Mouse (Mus musculus) embryonic facial prominence, embryonic 14.5 days (tissue): ENCODE data around the gene Pla2g1b. TPM values are rescaled to one million over a fixed set of nuclear protein-coding genes. Genes with fewer than 3 reads are reported as not detected.
"Not testable (repeated sequence)": the region's sequence is repeated elsewhere in the genome, so short reads cannot be mapped to it uniquely, and the experiment has no call there.

ENCODE experiments used
- ATAC-seq: fragments of 200-750 bp; cut with Nextera tagmentation; 2 replicates; pipeline ENCODE4 v1.8.0; 2017; ENCODE audit warnings: low read depth, moderate number of reproducible peaks, moderate TSS enrichment
- DNase-seq: peaks from one replicate; pipeline ENCODE4 v3.0.0-alpha.2; 2015; ENCODE audit warnings: low spot score
- H3K27ac ChIP-seq: fragments of 300-500 bp; sonication (generic); replicated peaks from 2 replicates; pipeline ENCODE4 v1.5.1; 2014; ENCODE audit warnings: low read depth, mild to moderate bottlenecking, low read length, moderate library complexity
- H3K27me3 ChIP-seq: fragments of 300-500 bp; sonication (generic); replicated peaks from 2 replicates; pipeline ENCODE4 v1.6.1; 2014; ENCODE audit warnings: low read length; ENCODE audit not compliant: control insufficient read depth, insufficient read depth
- H3K36me3 ChIP-seq: fragments of 300-500 bp; sonication (generic); 2 replicates; pipeline ENCODE4 v1.6.1; 2014; ENCODE audit warnings: low read length, mixed read lengths; ENCODE audit not compliant: control insufficient read depth, insufficient read depth
- H3K4me1 ChIP-seq: fragments of 300-500 bp; sonication (generic); 2 replicates; pipeline ENCODE4 v1.6.1; 2014; ENCODE audit warnings: antibody characterized with exemption, low read length; ENCODE audit not compliant: control insufficient read depth, insufficient read depth
- H3K4me2 ChIP-seq: fragments of 300-500 bp; sonication (generic); 2 replicates; pipeline ENCODE4 v1.6.1; 2014; ENCODE audit warnings: low read depth, mild to moderate bottlenecking, low read length, moderate library complexity, mixed read lengths
- H3K4me3 ChIP-seq: fragments of 300-500 bp; sonication (generic); 2 replicates; pipeline ENCODE4 v1.5.1; 2014; ENCODE audit warnings: low read depth, mild to moderate bottlenecking, low read length
- H3K9ac ChIP-seq: fragments of 300-500 bp; sonication (generic); 2 replicates; pipeline ENCODE4 v1.6.1; 2014; ENCODE audit warnings: low read depth, mild to moderate bottlenecking, low read length, moderate library complexity, mixed read lengths
- H3K9me3 ChIP-seq: fragments of 300-500 bp; sonication (generic); 2 replicates; pipeline ENCODE4 v1.6.1; 2016; ENCODE audit warnings: low read length; ENCODE audit not compliant: control insufficient read depth
- WGBS: fragments of 180-500 bp; shearing (Covaris S2); extraction: QIAGEN DNeasy Blood & Tissue Kit; methylation state at CpG from one replicate; pipeline ENCODE4 v1.1.7; 2014; 5-methylcytosine and 5-hydroxymethylcytosine counted together
- polyA plus RNA-seq: library from polyadenylated mRNA; unstranded; fragments of >200 nt; fragmentation: Nextera tagmentation; extraction: Ambion mirVana; gene quantifications from 2 replicates; pipeline ENCODE4 v1.2.1, GENCODE M21; 2014

Pla2g1b gene
- polyA plus RNA-seq, 1 experiment from 2014 or later, result not detected

DNA sequence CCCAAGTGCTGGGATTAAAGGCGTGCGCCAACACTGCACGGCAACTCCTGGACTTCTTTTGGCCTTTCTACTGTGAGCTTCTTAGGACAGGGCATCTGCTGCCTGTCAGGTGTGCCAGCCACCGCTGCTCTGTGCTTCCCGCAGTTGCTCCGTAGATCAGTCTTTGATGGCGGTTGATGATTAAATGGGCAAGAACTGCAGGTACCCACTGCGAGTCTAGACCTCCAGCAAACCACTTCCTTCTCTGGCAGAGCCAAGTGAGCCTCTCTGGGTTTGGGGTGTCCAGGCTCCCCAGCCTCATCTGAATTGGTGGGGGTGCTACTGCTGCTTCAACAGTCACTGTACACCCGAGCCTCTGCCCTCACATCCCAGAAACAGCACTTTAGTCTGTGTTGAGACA lies 51.4 kb downstream of the Pla2g1b start:
- H3K4me2 ChIP-seq, result no peak overlapping the region
- H3K9me3 ChIP-seq, result no peaks in the 10 kb centered on the region
- DNase-seq (no peak), ATAC-seq (no peak)
- H3K27ac ChIP-seq, result no peak overlapping the region
- H3K9ac ChIP-seq, result no peak overlapping the region
- no peaks in the 10 kb centered on the region for H3K36me3 ChIP-seq
- no peaks in the 10 kb centered on the region for H3K27me3 ChIP-seq
- WGBS, result 89% methylated on average over 9 of the region's 9 CpGs
- H3K4me1 ChIP-seq, result peaks cover 20% of the 10 kb centered on the region
- H3K4me3 ChIP-seq, result no peak overlapping the region

DNA sequence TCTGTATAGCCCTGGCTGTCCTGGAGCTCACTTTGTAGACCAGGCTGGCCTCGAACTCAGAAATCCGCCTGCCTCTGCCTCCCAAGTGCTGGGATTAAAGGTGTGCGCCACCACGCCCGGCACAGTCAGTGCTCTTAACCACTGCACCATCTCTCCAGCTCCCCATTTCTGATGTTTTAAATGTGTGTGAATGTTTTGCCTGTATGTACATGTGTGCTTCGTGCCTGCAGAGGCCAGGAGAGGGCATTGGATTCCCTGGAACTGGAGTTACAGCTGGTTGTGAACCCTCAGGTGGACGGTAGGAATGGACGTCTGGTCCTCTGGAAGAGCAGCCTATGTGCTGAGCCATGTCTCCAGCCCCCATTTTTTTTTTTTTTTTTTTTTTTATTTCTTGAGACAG lies 52.2 kb downstream of the Pla2g1b start:
- not testable (repeated sequence) for H3K27ac ChIP-seq, H3K27me3 ChIP-seq, H3K4me3 ChIP-seq, DNase-seq, H3K36me3 ChIP-seq, H3K9ac ChIP-seq, H3K9me3 ChIP-seq, H3K4me2 ChIP-seq, ATAC-seq
- WGBS, result 96% methylated on average over 6 of the region's 8 CpGs
- H3K4me1 ChIP-seq, result peaks cover 25% of the 10 kb centered on the region

GRCm38 (mm10) chr5:115520325-115520869 lies 54.3 kb downstream of the Pla2g1b start:
- H3K4me3 ChIP-seq, result no peak overlapping the region
- H3K36me3 ChIP-seq, result no peaks in the 10 kb centered on the region
- DNase-seq (no peak), ATAC-seq (no peak)
- H3K27ac ChIP-seq, result 0 out of 2 replicates have a peak overlapping the region, but pooled peaks have one; percentile 28
- no peak overlapping the region for H3K4me2 ChIP-seq
- no peaks in the 10 kb centered on the region for H3K27me3 ChIP-seq
- no peaks in the 10 kb centered on the region for H3K9me3 ChIP-seq
- peaks cover 28% of the 10 kb centered on the region for H3K4me1 ChIP-seq
- no peak overlapping the region for H3K9ac ChIP-seq
- WGBS, result 56% methylated on average over 20 of the region's 21 CpGs

DNA sequence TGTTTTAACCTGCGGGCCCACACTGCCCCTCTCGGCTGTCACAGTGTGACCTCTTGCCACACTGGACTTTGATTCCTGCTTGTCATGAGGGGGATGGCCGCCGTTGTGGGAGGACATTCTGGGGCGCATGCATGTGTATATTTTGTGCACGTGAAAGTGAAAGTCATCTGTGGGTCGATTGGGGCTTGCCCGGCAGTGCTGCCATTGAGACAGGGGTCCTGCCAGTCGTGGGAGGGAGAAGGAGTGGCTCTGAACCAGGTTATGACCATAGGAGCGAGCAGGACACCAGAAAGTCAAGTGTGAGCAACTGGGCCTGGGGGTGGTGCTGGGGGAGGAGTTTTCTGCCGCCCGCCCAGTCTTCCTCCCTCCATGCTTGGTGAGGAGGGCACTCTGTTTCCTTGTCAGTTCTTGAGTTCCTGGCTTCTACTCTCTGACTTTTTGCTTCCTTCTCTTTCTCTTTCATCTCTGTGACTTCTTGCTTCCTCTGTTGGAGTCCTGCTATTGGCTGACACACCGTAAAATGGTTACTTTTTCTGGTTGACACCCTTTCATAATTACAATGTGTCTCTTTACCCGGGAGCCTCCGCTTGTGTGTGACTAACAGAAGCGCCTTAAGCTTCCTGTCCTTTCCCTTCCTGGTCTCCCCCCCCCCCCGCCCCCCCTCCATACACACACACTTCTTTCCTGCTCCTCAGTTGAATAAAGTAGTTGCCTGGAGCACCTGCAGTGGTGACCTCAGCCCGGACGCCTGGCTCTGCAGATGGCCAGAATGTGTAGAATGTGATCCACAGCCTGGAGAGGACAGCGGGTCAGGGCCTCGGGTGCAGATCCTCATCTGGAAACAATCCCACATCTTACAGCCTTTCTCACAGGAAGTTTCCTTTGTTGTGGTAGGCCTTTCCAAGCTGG lies 55.7 kb downstream of the Pla2g1b start:
- no peaks in the 10 kb centered on the region for H3K36me3 ChIP-seq
- H3K4me1 ChIP-seq, result peaks cover 35% of the 10 kb centered on the region
- DNase-seq (peak; percentile 60), ATAC-seq (no peak)
- no peak overlapping the region for H3K4me3 ChIP-seq
- H3K27ac ChIP-seq, result peak overlapping the region; percentile 68
- H3K4me2 ChIP-seq, result no peak overlapping the region; the same call in 1 of the 2 replicates
- 43% methylated on average over 19 of the region's 21 CpGs for WGBS
- no peaks in the 10 kb centered on the region for H3K27me3 ChIP-seq
- no peaks in the 10 kb centered on the region for H3K9me3 ChIP-seq
- no peak overlapping the region for H3K9ac ChIP-seq

DNA sequence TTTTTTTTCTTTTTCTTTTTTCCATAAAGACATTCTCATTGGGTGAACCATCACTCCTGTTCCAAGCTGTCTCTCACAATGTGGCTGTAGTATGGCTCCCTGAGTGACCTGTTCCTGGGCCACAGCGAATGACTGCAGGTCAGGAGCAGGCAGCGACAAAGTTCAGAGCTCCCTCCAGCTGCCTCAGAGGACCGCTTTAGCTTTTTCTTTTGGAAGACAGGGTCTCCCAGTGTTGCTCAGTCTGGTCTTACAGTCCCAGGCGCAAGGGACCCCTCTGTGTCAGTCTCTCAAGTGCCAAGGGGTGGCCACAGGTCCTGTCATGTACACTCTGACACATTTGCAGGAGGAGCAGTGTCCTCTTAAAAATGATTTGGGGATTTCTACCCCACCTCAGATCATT lies 56.5 kb downstream of the Pla2g1b start:
- Histone ChIP-seq H3K27ac (peak overlapping the region; percentile 61), H3K27me3 (no peaks in the 10 kb centered on the region), H3K4me2 (no peak overlapping the region), H3K36me3 (no peaks in the 10 kb centered on the region), H3K9me3 (no peaks in the 10 kb centered on the region), H3K4me1 (peaks cover 35% of the 10 kb centered on the region), H3K4me3 (no peak overlapping the region), H3K9ac (no peak overlapping the region)
- 59% methylated on average over 4 of the region's 4 CpGs for WGBS
- DNase-seq (no peak), ATAC-seq (no peak)

DNA sequence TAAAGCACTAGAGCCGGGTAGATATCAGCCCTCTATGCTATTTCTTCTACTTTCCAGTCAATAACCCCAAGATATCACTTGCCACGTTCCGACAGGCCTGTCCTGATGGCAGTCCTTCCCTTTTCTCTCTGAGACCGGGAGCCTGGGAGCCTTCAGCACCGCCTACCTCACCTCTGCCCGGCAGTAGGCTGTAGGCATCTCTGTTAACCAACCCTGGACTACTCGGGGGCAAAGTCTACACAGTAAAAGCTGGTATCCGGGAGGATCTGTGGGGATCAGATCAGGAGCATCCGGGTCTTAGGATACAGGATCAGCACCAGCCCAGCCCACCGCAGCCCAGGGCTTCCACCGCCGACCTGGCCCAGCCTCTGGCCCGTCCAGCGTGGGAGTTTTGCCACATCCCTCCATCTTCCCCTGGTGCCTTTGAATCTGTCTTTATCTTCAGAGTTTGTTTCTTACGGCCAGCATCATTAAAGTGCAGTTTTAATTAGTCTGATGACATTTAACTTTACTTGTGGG lies 57.0 kb downstream of the Pla2g1b start:
- Histone ChIP-seq H3K9me3 (no peaks in the 10 kb centered on the region), H3K27ac (no peak overlapping the region; the same call in 1 of the 2 replicates), H3K4me1 (peaks cover 35% of the 10 kb centered on the region), H3K4me2 (no peak overlapping the region), H3K4me3 (no peak overlapping the region), H3K27me3 (no peaks in the 10 kb centered on the region), H3K9ac (no peak overlapping the region), H3K36me3 (no peaks in the 10 kb centered on the region)
- ATAC-seq (no peak), DNase-seq (no peak)
- 60% methylated on average over 15 of the region's 15 CpGs for WGBS

DNA sequence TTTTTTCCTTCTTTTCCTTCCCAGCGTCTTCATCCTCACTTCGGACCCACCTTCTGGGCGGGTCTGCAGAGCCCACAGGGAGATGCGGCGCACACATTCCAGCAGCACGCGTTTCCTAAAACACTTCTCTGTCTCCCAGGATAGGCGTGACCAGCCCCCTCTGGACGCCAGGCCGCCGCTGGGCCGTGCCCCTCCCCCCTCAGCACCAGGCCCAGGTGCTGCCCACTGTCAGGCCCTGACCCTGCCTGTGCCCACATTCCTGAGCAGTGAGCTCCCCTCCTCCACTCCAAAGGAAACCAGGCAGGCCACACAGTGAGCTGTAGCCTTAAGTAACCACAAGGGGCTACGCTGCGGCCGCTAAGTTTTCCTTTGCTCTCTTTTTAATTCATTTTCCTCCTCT lies 57.9 kb downstream of the Pla2g1b start:
- WGBS, result 5% methylated on average over 15 of the region's 15 CpGs
- H3K4me1 ChIP-seq, result peaks cover 35% of the 10 kb centered on the region
- no peaks in the 10 kb centered on the region for H3K36me3 ChIP-seq
- peak overlapping the region; percentile 80 for H3K27ac ChIP-seq
- peak overlapping the region; percentile 50; the same call in 1 of the 2 replicates for H3K9ac ChIP-seq
- no peaks in the 10 kb centered on the region for H3K9me3 ChIP-seq
- H3K27me3 ChIP-seq, result no peaks in the 10 kb centered on the region
- H3K4me2 ChIP-seq, result peak overlapping the region; percentile 44
- ATAC-seq (peak; percentile 84), DNase-seq (peak; percentile 66)
- no peak overlapping the region for H3K4me3 ChIP-seq
